Mouse (Mus musculus): Measurements from ENCODE around the gene Pgls.
A peak's percentile ranks its signal among the peaks of the same experiment; 100 is the strongest.

Gene Pgls

DNA sequence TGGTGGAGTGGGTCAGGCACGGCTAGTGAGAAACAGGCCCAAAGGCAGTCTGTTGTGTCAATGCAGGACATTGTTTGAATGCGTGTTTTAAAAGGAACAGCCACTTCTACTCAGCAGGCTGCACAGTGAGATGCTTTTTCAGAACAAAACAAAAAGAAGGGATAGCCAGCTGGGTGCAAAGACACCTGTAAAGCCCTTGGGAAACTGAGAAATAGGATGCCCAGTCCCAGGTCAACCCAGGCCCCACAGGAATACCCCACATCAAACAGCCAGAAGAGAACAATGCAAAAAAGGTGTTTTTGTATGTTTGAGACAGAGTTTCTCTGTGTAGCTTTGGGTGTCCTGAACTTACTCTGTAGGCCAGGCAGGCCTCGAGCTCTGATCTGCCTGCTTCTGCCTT, 3.2 kb upstream of the Pgls start:
- Histone ChIP-seq H3K9me3 (ENCODE audit: low read length) (no peaks in the 10 kb centered on the region), H3K4me1 (replicated peaks; ENCODE audit: low read depth, low read length) (peaks cover 64% of the 10 kb centered on the region), H3K36me3 (ENCODE audit: insufficient read depth, low read length) (peaks cover 32% of the 10 kb centered on the region), H3K4me3 (replicated peaks; ENCODE audit: low read length) (no peak overlapping the region), H3K27me3 (ENCODE audit: insufficient read depth, low read length) (peaks cover 17% of the 10 kb centered on the region)
- TF ChIP-seq POU5F1 (IDR thresholded peaks at IDR 0.05; ENCODE audit: borderline replicate concordance, low read length) (no peak), CTCF (conservative IDR thresholded peaks at IDR 0.05; ENCODE audit: low read length) (no peak), NANOG (IDR thresholded peaks at IDR 0.05; ENCODE audit: borderline replicate concordance, low read length) (no peak)

DNA sequence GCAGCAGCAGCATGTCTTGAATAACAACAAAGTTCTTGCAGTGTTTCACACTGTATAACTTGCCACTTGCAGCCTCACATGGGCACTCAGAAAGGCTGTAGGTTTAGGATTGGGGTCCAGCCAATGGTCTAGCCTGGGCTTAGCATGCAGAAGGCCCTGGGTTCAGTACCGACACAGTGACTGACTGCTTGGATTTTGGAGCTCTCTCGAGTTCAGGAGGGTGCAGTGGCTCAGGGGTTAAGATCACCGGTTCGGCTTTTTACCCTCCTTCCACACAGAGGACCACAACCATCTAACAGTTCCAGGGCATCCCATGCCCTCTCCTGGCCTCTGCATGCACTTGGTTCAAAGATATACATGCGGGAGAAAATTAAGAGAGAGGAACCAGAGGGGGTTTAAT, 959 bp upstream of the Pgls start:
- 0 out of 2 replicates have a peak, but pooled peaks cover 3% of the 10 kb centered on the region for H3K27me3 ChIP-seq (ENCODE audit: insufficient read depth, low read length)
- H3K36me3 ChIP-seq (ENCODE audit: insufficient read depth, low read length), result peaks cover 26% of the 10 kb centered on the region
- TF ChIP-seq CTCF (conservative IDR thresholded peaks at IDR 0.05; ENCODE audit: low read length) (no peak), NANOG (IDR thresholded peaks at IDR 0.05; ENCODE audit: borderline replicate concordance, low read length) (no peak), POU5F1 (IDR thresholded peaks at IDR 0.05; ENCODE audit: borderline replicate concordance, low read length) (no peak)
- no peaks in the 10 kb centered on the region for H3K9me3 ChIP-seq (ENCODE audit: low read length)
- peak overlapping the region; percentile 95 for H3K4me3 ChIP-seq (replicated peaks; ENCODE audit: low read length)
- H3K4me1 ChIP-seq (replicated peaks; ENCODE audit: low read depth, low read length), result peaks cover 65% of the 10 kb centered on the region

DNA sequence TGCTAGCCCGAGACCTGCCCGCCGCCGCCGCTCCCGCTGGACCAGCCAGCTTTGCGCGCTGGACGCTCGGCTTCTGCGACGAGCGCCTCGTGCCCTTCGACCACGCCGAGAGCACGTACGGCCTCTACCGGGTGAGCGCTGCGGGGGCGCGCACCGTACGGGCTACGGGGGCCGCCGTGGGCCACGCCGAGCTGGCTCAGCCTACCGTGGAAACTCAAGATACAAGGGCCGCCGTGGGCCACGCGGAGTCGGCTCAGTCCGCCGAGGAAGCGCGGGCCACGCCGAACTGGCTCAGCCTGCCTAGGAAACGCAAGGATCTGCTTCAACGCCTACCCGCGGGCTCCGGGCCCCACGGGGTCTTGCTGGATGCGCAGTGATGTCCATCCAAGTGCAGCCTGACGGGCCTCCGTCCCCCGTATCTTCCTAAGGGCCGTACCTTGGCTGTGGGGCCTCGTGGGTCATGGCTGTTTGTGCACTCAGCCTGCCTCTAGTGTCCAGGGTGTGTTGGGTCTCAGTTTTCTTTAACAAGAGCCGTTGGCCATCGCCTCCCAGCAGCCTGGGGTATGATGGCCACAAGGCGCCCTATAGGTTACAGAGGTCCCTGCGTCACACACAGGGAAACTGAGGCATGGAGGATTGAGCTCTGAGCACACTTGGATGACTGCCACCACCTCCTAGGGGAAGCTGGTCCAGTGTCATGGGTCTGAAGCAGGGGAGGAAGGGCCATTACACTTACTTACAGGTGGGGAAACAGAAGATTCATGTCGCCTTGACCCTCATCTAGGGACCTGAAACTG, 596 bp downstream of the Pgls start:
- TF ChIP-seq NANOG (IDR thresholded peaks at IDR 0.05; ENCODE audit: borderline replicate concordance, low read length) (no peak), POU5F1 (IDR thresholded peaks at IDR 0.05; ENCODE audit: borderline replicate concordance, low read length) (no peak), CTCF (conservative IDR thresholded peaks at IDR 0.05; ENCODE audit: low read length) (no peak)
- Histone ChIP-seq H3K9me3 (ENCODE audit: low read length) (no peaks in the 10 kb centered on the region), H3K4me1 (replicated peaks; ENCODE audit: low read depth, low read length) (peaks cover 75% of the 10 kb centered on the region), H3K4me3 (replicated peaks; ENCODE audit: low read length) (peak overlapping the region; percentile 95), H3K27me3 (ENCODE audit: insufficient read depth, low read length) (peaks cover 11% of the 10 kb centered on the region), H3K36me3 (ENCODE audit: insufficient read depth, low read length) (peaks cover 34% of the 10 kb centered on the region)

DNA sequence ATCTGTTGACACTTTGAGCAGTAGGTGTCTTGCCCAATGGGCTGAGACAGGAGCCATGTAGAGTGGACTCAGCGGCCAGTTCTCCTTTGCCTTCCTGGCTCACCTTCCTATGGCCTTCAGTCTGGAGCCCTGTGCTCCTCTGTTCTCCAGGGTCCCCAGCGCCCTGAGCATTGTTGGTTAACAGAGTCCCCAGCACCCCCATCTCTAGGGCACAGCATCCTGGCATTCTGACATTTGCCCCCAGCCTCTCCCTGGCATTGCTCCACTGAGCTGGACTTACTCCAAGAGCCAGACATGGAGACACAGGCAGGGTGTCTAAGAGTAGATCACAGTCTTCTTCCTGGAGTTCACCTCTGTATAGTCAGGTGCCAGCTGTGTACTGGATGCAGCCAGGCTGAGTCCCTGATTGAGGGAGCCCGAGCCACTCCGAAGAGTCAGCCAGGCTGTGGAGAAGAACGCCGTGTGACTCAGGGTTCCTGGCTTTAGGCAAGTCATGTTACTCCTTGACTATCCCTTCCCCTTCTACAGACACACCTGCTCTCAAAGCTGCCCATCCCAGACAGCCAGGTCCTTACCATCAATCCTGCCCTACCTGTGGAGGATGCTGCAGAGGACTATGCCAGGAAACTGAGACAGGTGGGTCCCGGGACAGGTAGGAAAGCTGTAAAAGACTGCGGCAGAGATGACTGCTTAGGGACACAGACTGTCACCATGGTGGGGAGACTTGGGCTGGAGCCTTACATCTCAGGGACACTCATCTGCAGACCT, 1.8 kb downstream of the Pgls start:
- H3K27me3 ChIP-seq (ENCODE audit: insufficient read depth, low read length), result peaks cover 18% of the 10 kb centered on the region
- TF ChIP-seq NANOG (IDR thresholded peaks at IDR 0.05; ENCODE audit: borderline replicate concordance, low read length) (no peak), POU5F1 (IDR thresholded peaks at IDR 0.05; ENCODE audit: borderline replicate concordance, low read length) (no peak), CTCF (conservative IDR thresholded peaks at IDR 0.05; ENCODE audit: low read length) (no peak)

DNA sequence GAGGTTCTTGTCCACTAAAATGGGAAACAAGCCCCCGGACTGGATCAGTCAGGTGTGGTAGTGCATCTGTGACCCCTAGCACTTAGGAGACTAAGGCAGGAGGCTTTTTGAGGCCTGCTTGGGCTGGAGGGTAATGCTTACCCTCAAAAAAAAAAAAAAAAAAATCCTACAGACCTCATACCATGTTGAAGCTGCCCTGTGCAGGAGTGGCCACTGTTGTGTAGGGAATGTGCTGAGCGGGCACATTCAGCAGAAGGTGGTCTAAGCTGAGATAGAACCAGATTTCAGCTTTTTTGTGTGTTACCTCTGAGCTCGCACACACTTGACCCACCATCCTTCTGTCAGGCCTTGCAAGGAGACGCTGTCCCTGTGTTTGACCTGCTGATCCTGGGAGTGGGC, 2.3 kb downstream of the Pgls start:
- Histone ChIP-seq H3K9me3 (ENCODE audit: low read length) (no peaks in the 10 kb centered on the region), H3K4me1 (replicated peaks; ENCODE audit: low read depth, low read length) (peaks cover 63% of the 10 kb centered on the region), H3K4me3 (replicated peaks; ENCODE audit: low read length) (no peak overlapping the region), H3K27me3 (ENCODE audit: insufficient read depth, low read length) (peaks cover 24% of the 10 kb centered on the region), H3K36me3 (ENCODE audit: insufficient read depth, low read length) (peaks cover 38% of the 10 kb centered on the region)
- TF ChIP-seq POU5F1 (IDR thresholded peaks at IDR 0.05; ENCODE audit: borderline replicate concordance, low read length), result no peak
- no peak for TF ChIP-seq NANOG (IDR thresholded peaks at IDR 0.05; ENCODE audit: borderline replicate concordance, low read length)
- no peak for TF ChIP-seq CTCF (conservative IDR thresholded peaks at IDR 0.05; ENCODE audit: low read length)

More for the DNA sequence above, 1.8 kb downstream of the Pgls start:
- Histone ChIP-seq H3K4me3 (replicated peaks; ENCODE audit: low read length) (peak overlapping the region; percentile 95), H3K36me3 (ENCODE audit: insufficient read depth, low read length) (peaks cover 32% of the 10 kb centered on the region), H3K9me3 (ENCODE audit: low read length) (no peaks in the 10 kb centered on the region), H3K4me1 (replicated peaks; ENCODE audit: low read depth, low read length) (peaks cover 69% of the 10 kb centered on the region)

DNA sequence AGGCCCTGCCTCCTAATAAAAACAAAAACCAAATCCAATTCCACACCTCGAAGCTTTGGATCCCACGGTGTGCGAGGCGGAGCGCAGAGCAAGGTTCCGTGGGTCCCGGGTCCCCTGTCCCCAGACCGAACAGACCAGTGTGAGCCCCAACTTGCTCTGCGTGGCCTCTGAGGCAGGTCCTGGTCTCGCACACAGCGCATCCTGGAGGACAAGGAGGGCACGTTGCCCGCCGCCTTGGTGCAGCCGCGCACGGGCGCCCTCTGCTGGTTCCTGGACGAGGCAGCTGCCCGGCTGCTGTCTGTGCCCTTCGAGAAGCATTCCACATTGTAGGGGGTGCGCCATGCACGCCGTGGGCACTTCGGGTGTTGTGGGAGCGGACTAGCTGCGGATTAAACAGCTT, 3.9 kb downstream of the Pgls start:
- no peak for TF ChIP-seq POU5F1 (IDR thresholded peaks at IDR 0.05; ENCODE audit: borderline replicate concordance, low read length)
- no peak; the same call in 1 of the 2 replicates for TF ChIP-seq CTCF (conservative IDR thresholded peaks at IDR 0.05; ENCODE audit: low read length)
- TF ChIP-seq NANOG (IDR thresholded peaks at IDR 0.05; ENCODE audit: borderline replicate concordance, low read length), result no peak
- Histone ChIP-seq H3K9me3 (ENCODE audit: low read length) (no peaks in the 10 kb centered on the region), H3K36me3 (ENCODE audit: insufficient read depth, low read length) (peaks cover 52% of the 10 kb centered on the region), H3K4me1 (replicated peaks; ENCODE audit: low read depth, low read length) (peaks cover 51% of the 10 kb centered on the region), H3K4me3 (replicated peaks; ENCODE audit: low read length) (no peak overlapping the region; the same call in 1 of the 2 replicates), H3K27me3 (ENCODE audit: insufficient read depth, low read length) (peaks cover 37% of the 10 kb centered on the region)

DNA sequence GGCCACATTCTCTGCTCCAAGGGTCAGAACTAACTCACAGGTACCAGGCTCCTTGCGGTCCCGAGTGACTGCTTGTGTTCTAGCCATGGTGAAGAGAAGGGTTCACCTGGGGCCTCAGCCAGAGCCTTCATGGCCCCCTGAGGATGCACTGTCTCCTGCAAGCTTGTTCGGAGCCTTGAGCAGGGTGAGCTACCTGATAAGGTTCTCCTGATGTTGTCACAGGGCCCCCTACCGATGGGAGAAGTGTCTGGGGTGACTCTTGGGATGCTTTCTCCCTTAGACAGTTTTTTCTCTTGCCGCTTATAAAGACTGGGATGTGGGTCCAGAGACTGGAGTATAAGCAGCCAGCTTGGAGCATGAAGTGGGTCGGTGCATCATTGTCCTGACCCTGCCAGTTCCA, 4.4 kb downstream of the Pgls start:
- Histone ChIP-seq H3K36me3 (ENCODE audit: insufficient read depth, low read length) (peaks cover 52% of the 10 kb centered on the region), H3K27me3 (ENCODE audit: insufficient read depth, low read length) (peaks cover 38% of the 10 kb centered on the region)
- TF ChIP-seq POU5F1 (IDR thresholded peaks at IDR 0.05; ENCODE audit: borderline replicate concordance, low read length), result no peak
- no peak for TF ChIP-seq NANOG (IDR thresholded peaks at IDR 0.05; ENCODE audit: borderline replicate concordance, low read length)
- TF ChIP-seq CTCF (conservative IDR thresholded peaks at IDR 0.05; ENCODE audit: low read length), result no peak; the same call in 1 of the 2 replicates

DNA sequence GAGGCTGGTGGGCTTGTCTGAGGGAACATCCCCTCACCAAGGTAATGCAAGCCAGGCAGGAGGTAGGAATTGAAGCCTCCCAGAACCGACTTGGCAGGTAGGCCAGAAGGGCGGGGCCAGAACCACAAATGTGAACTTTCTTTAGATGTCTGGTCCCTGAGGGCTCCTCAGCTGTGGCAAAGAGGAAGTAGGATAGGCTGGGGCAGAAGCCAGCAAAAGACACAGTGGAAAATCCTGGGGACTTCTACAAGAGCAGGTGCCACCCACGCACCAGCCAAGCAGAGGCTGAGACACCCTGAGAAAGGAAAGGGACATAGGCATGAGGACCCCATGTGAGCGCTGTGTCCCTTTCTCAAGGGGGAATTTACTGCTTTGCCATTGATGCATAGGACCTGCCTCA, 4.8 kb downstream of the Pgls start:
- peaks cover 52% of the 10 kb centered on the region for H3K36me3 ChIP-seq (ENCODE audit: insufficient read depth, low read length)
- no peak for TF ChIP-seq NANOG (IDR thresholded peaks at IDR 0.05; ENCODE audit: borderline replicate concordance, low read length)
- no peak for TF ChIP-seq CTCF (conservative IDR thresholded peaks at IDR 0.05; ENCODE audit: low read length)
- no peak for TF ChIP-seq POU5F1 (IDR thresholded peaks at IDR 0.05; ENCODE audit: borderline replicate concordance, low read length)
- no peaks in the 10 kb centered on the region for H3K9me3 ChIP-seq (ENCODE audit: low read length)
- H3K27me3 ChIP-seq (ENCODE audit: insufficient read depth, low read length), result peaks cover 39% of the 10 kb centered on the region
- H3K4me3 ChIP-seq (replicated peaks; ENCODE audit: low read length), result no peak overlapping the region
- H3K4me1 ChIP-seq (replicated peaks; ENCODE audit: low read depth, low read length), result peaks cover 42% of the 10 kb centered on the region

More for the DNA sequence above, 4.4 kb downstream of the Pgls start:
- H3K9me3 ChIP-seq (ENCODE audit: low read length), result no peaks in the 10 kb centered on the region
- peaks cover 45% of the 10 kb centered on the region for H3K4me1 ChIP-seq (replicated peaks; ENCODE audit: low read depth, low read length)
- H3K4me3 ChIP-seq (replicated peaks; ENCODE audit: low read length), result no peak overlapping the region; the same call in 1 of the 2 replicates

Measured in E14TG2a.4 (cell line).